Mouse (Mus musculus) right cerebral cortex, postnatal 14 days (tissue): ENCODE measurements around the gene Pde6g.

Source experiments
- DNase-seq: peaks from one replicate; pipeline ENCODE4 v3.0.0; 2022

The Pde6g gene

GRCm38 (mm10) chr11:120453306-120453705 is at the start of gene Pde6g:
TSS of gene Pde6g (minus strand) at chr11:120453500.
- DNase-seq: no peak

GRCm38 (mm10) chr11:120501701-120502100 is 48.4 kb upstream of the Pde6g start:
- DNase-seq: no peak

- DNase-seq: no peak
These were observed 47.7 kb upstream of the Pde6g start for GRCm38 (mm10) chr11:120501018-120501417.

- DNase-seq: no peak
These were observed 47.1 kb upstream of the Pde6g start for GRCm38 (mm10) chr11:120500357-120500756.

GRCm38 (mm10) chr11:120499894-120500293 is 46.6 kb upstream of the Pde6g start:
- no peak for DNase-seq

- no peak for DNase-seq
These were observed 45.6 kb upstream of the Pde6g start for GRCm38 (mm10) chr11:120498891-120499290.

GRCm38 (mm10) chr11:120498226-120498625 is 44.9 kb upstream of the Pde6g start:
- no peak for DNase-seq

- no peak for DNase-seq
These were observed 44.1 kb upstream of the Pde6g start for GRCm38 (mm10) chr11:120497436-120497835.

- no peak for DNase-seq
These were observed 40.6 kb upstream of the Pde6g start for GRCm38 (mm10) chr11:120493911-120494310.

GRCm38 (mm10) chr11:120493351-120493750 is 40.1 kb upstream of the Pde6g start:
- DNase-seq: no peak

- no peak for DNase-seq
These were observed 39.5 kb upstream of the Pde6g start for GRCm38 (mm10) chr11:120492878-120493203.

GRCm38 (mm10) chr11:120492024-120492877 is 39.0 kb upstream of the Pde6g start:
- peak; percentile 26 for DNase-seq

GRCm38 (mm10) chr11:120491317-120492023 is 38.2 kb upstream of the Pde6g start, which contains the start of gene Slc25a10:
TSS of gene Slc25a10 (plus strand) at chr11:120491840.
- DNase-seq: peak; percentile 84

- no peak for DNase-seq
These were observed 37.2 kb upstream of the Pde6g start for GRCm38 (mm10) chr11:120490291-120491046.

GRCm38 (mm10) chr11:120489054-120489761 is 35.9 kb upstream of the Pde6g start:
- no peak for DNase-seq

GRCm38 (mm10) chr11:120488516-120488915 is 35.2 kb upstream of the Pde6g start:
- no peak for DNase-seq

GRCm38 (mm10) chr11:120485251-120485650 is 32.0 kb upstream of the Pde6g start:
- DNase-seq: no peak

- peak; percentile 88 for DNase-seq
These were observed 31.1 kb upstream of the Pde6g start, which contains the start of gene Mrpl12 for GRCm38 (mm10) chr11:120484265-120484981. TSS of gene Mrpl12 (plus strand) at chr11:120484613.

GRCm38 (mm10) chr11:120483448-120483934 is 30.2 kb upstream of the Pde6g start:
- no peak for DNase-seq

- no peak for DNase-seq
These were observed 18.8 kb upstream of the Pde6g start for GRCm38 (mm10) chr11:120472052-120472451.

- no peak for DNase-seq
These were observed 14.4 kb upstream of the Pde6g start for GRCm38 (mm10) chr11:120467736-120468092.
